Mouse (Mus musculus): ENCODE results near the gene Aagab. TPM values are rescaled to one million over a fixed set of nuclear protein-coding genes. Genes with fewer than 3 reads are reported as not detected.

The Aagab gene
- polyA plus RNA-seq, 1 experiment from 2014 or later, result 30.3 TPM

DNA sequence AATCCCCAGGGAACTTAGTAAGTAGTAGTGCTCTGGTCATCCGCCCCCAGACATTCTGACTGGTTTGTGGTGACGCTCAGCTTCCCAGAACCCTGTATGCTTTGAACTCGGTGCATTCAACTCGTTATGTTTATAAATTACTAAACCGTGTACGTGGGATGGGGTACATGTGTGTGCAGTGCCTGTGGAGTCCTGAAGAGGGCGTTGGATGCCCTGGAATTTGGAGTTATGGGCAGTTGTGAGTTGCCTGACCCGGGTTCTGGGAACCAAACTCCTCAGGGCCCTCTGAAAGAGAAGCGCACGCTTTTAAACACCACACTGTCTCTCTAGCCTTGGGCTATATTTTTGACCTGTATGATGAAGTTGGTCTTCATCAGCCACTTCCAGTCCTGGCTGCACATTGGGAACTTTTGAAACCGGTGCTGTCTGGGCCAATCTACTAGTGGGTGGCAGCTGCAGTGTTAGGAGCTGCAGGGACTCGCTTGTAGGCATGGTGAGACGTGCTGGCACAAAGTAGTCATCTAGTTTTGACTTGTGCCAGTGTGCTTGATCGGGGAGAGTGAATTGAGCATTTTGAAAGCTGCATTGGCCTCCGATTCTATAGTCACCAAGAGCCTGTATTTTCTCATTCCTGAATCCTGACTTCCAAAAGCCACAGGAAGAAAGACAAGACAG, 21.6 kb downstream of the Aagab start:
- Histone ChIP-seq H3K9me3 (replicated peaks) (no peaks in the 10 kb centered on the region), H3K27me3 (no peaks in the 10 kb centered on the region), H3K4me3 (replicated peaks) (no peak overlapping the region), H3K9ac (no peak overlapping the region), H3K4me2 (replicated peaks) (no peak overlapping the region), H3K4me1 (no peaks in the 10 kb centered on the region; the same call in 1 of the 2 replicates), H3K36me3 (peaks cover 29% of the 10 kb centered on the region; the same call in 1 of the 2 replicates), H3K27ac (replicated peaks) (no peak overlapping the region)
- ATAC-seq (ENCODE audit: insufficient number of reproducible peaks, low FRiP score, low TSS enrichment, low read depth), result no peak
- WGBS, result 74% methylated on average over 15 of the region's 15 CpGs

DNA sequence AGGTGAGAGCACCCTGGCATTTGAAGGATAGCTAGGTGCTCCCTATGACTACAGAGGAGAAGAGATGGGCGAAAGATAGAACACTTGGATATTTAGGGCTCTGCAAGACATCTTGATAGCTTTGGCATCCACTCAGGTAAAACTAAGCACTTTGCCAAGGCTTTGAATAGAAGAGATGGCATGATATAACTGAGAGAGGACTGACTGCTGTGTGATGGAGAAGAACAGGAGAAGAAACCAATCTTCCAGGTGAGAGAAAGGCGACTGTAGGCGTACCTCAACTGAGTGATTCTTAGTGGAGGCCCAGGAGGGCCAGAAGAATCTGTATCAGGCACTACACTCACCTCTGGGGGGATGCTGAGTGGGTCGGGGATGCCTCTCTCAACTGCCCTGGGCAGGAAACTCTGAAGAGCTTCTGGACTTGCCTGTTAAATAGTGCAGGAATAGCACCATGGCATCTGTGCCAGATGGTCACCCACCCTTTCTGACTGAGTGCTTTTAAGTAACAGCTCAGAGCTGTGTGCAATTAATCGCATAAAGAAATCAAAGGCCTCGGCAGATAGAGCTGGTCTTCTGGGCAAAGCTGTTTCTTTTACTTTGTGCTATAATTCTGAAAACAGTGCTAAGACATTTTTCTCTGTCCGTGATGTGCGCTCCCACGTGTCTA, 22.8 kb downstream of the Aagab start:
- no peak overlapping the region for H3K9ac ChIP-seq
- no peak for ATAC-seq (ENCODE audit: insufficient number of reproducible peaks, low FRiP score, low TSS enrichment, low read depth)
- no peaks in the 10 kb centered on the region for H3K9me3 ChIP-seq (replicated peaks)
- no peaks in the 10 kb centered on the region; the same call in 1 of the 2 replicates for H3K4me1 ChIP-seq
- 83% methylated on average over 9 of the region's 9 CpGs for WGBS
- H3K27ac ChIP-seq (replicated peaks), result no peak overlapping the region
- H3K36me3 ChIP-seq, result peaks cover 32% of the 10 kb centered on the region
- no peak overlapping the region for H3K4me3 ChIP-seq (replicated peaks)
- no peaks in the 10 kb centered on the region for H3K27me3 ChIP-seq
- no peak overlapping the region for H3K4me2 ChIP-seq (replicated peaks)

DNA sequence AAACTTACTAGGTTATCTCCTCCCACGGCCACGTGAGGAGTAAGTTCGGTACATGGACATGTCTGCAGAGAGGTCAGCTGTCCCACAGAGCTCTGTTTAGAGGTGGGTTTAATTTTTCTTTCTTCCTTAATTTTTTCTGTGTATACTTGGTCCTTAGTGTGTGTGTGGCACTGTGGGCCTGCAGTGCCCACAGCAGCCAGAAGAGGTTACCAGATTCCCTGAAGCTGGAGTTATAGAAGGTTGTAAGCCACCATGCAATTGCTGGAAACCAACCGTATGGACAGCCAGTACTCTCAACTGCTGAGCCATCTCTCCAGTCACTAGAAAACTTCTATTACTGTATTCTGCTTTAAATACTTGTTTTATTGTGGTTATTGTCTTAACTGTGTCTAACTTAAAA, 29.6 kb downstream of the Aagab start:
- no peaks in the 10 kb centered on the region for H3K9me3 ChIP-seq (replicated peaks)
- no peak for ATAC-seq (ENCODE audit: insufficient number of reproducible peaks, low FRiP score, low TSS enrichment, low read depth)
- no peak overlapping the region for H3K9ac ChIP-seq
- WGBS, result 92% methylated on average over 4 of the region's 4 CpGs
- H3K36me3 ChIP-seq, result peaks cover 28% of the 10 kb centered on the region
- H3K27ac ChIP-seq (replicated peaks), result no peak overlapping the region
- H3K4me2 ChIP-seq (replicated peaks), result no peak overlapping the region
- H3K4me3 ChIP-seq (replicated peaks), result no peak overlapping the region
- H3K4me1 ChIP-seq, result peaks cover 13% of the 10 kb centered on the region
- no peaks in the 10 kb centered on the region for H3K27me3 ChIP-seq

DNA sequence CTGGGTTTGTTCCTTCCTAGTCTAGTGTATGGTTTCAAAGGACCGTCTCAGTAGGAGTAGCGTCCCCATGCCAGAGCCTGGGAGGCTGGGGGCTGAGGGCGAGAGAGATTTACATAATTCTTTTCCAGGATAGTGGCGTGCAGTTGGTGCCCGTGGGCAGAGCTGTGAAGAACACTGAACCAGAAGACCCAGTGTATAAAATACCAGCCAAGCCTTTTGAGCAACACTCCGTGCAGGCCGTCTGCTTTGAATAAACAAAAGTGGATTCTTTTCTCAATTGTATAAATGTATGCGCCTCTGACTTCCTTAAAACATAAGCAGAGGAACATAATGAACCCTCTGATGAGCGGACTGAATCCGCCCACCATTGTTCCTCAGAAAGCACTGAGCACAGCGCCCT, 30.5 kb downstream of the Aagab start:
- Histone ChIP-seq H3K9ac (no peak overlapping the region), H3K4me2 (replicated peaks) (0 out of 2 replicates have a peak overlapping the region, but pooled peaks have one; percentile 8), H3K27ac (replicated peaks) (peak overlapping the region; percentile 83), H3K27me3 (no peaks in the 10 kb centered on the region), H3K4me3 (replicated peaks) (no peak overlapping the region), H3K36me3 (peaks cover 29% of the 10 kb centered on the region), H3K4me1 (peaks cover 13% of the 10 kb centered on the region), H3K9me3 (replicated peaks) (no peaks in the 10 kb centered on the region)
- peak; percentile 66 for ATAC-seq (ENCODE audit: insufficient number of reproducible peaks, low FRiP score, low TSS enrichment, low read depth)
- 29% methylated on average over 11 of the region's 11 CpGs for WGBS

DNA sequence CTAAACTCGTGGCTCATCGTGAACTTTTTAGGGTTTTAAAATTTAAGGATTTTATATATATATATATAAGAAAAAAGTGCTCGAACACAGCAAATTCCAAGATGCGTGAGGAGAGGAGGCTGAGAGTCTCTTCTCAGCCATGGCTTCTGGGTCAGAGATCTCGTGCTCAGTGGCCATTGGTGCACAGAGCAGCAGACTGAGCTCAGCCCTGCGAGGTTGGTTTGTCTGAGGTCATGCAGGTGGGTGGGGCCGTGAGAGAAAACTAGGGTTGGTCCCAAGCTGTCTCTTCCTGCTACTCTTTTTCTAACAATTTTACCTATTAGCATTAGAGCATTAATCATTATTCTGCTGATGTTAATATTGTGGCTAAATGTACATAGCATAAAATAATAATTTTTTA, 30.9 kb downstream of the Aagab start:
- WGBS, result 50% methylated on average over 7 of the region's 7 CpGs
- H3K9me3 ChIP-seq (replicated peaks), result no peaks in the 10 kb centered on the region
- no peak for ATAC-seq (ENCODE audit: insufficient number of reproducible peaks, low FRiP score, low TSS enrichment, low read depth)

DNA sequence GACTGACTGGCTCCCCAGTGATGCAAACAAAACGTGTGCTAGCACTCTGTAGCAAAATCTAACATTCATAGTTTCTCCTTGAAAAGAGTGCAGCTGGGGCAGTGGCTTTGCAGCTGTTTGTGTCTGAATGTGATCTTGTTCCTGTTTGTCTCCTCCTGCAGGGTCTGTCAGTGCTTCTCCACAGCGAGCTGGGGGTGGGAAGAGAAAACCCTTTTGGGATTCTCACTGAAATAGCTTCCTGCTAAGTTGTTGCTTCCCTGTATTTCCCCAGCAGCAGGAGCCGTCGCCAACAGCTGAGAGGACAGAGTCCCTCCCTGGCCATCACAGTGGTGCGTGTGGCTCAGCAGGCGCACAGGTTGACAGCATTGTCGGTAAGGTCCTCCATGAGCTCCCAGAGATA, 33.7 kb downstream of the Aagab start:
- no peak for ATAC-seq (ENCODE audit: insufficient number of reproducible peaks, low FRiP score, low TSS enrichment, low read depth)
- no peaks in the 10 kb centered on the region for H3K9me3 ChIP-seq (replicated peaks)
- H3K36me3 ChIP-seq, result peaks cover 25% of the 10 kb centered on the region
- H3K4me2 ChIP-seq (replicated peaks), result no peak overlapping the region
- H3K27me3 ChIP-seq, result no peaks in the 10 kb centered on the region
- H3K27ac ChIP-seq (replicated peaks), result no peak overlapping the region
- 72% methylated on average over 7 of the region's 7 CpGs for WGBS
- H3K4me1 ChIP-seq, result peaks cover 13% of the 10 kb centered on the region
- H3K9ac ChIP-seq, result no peak overlapping the region
- no peak overlapping the region for H3K4me3 ChIP-seq (replicated peaks)

More for the DNA sequence above, 30.9 kb downstream of the Aagab start:
- H3K4me3 ChIP-seq (replicated peaks), result no peak overlapping the region
- H3K4me2 ChIP-seq (replicated peaks), result no peak overlapping the region
- no peaks in the 10 kb centered on the region for H3K27me3 ChIP-seq
- H3K36me3 ChIP-seq, result peaks cover 29% of the 10 kb centered on the region
- H3K27ac ChIP-seq (replicated peaks), result peak overlapping the region; percentile 83; the same call in 1 of the 2 replicates
- H3K9ac ChIP-seq, result no peak overlapping the region
- H3K4me1 ChIP-seq, result peaks cover 13% of the 10 kb centered on the region

DNA sequence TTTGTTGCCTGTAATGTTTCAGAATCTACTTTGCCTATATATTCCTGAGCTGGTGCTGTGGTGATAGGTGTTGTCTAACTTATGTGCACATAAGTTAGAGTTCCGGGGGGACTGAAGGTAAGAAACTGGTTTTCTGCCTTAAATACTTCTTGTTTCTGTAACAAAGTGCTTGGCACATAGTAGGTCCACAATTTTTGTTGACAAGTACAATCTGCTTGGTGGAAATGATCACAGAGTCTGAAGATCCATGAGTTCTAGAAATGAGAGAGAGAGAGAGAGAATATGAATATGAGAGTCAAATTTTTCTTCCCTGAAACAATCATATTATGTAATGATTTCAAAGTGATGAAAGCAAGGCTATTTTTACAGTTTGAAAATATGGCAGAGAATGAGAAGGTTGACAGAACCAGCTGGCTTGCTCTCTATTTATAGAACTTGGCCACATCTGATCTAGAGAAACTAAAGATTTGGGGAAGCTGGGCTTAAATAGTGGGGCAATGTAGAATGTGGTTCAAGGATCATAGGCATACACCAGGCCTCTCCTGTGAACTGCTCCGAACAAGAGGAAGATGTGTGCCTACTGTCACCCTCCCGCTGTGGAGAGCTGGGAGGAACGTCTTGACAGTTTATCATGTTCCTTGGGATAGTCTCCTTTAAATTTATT, 39.7 kb downstream of the Aagab start:
- 81% methylated on average over 4 of the region's 4 CpGs for WGBS
- no peak for ATAC-seq (ENCODE audit: insufficient number of reproducible peaks, low FRiP score, low TSS enrichment, low read depth)
- no peak overlapping the region for H3K9ac ChIP-seq
- H3K9me3 ChIP-seq (replicated peaks), result no peaks in the 10 kb centered on the region
- no peak overlapping the region for H3K27ac ChIP-seq (replicated peaks)
- no peak overlapping the region for H3K4me3 ChIP-seq (replicated peaks)
- H3K27me3 ChIP-seq, result no peaks in the 10 kb centered on the region
- peaks cover 7% of the 10 kb centered on the region for H3K4me1 ChIP-seq
- H3K36me3 ChIP-seq, result peaks cover 41% of the 10 kb centered on the region
- no peak overlapping the region for H3K4me2 ChIP-seq (replicated peaks)

DNA sequence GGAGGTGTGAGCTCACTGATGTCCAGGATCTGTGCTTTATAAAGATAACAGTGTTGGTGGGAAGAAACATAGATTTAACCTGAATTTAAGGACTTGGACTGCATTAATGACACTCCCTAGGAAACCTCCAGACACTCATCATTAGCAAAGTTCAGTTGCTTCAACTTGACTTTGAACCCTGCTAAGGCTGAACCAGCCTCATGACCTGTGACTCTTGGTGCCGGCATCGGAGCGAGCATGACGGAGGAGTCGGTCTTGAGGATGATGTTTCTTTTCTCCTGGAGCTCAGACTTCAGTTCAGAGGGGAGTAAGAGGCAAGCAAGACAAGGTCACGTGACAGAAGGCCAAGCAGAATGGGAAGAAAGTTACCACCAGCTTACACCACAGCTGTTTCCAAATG, 41.6 kb downstream of the Aagab start:
- no peak overlapping the region for H3K27ac ChIP-seq (replicated peaks)
- H3K9me3 ChIP-seq (replicated peaks), result no peaks in the 10 kb centered on the region
- peaks cover 47% of the 10 kb centered on the region for H3K36me3 ChIP-seq
- no peaks in the 10 kb centered on the region for H3K27me3 ChIP-seq
- WGBS, result 89% methylated on average over 6 of the region's 6 CpGs
- no peak overlapping the region for H3K4me2 ChIP-seq (replicated peaks)
- no peak overlapping the region for H3K4me3 ChIP-seq (replicated peaks)
- H3K9ac ChIP-seq, result no peak overlapping the region
- peaks cover 24% of the 10 kb centered on the region for H3K4me1 ChIP-seq
- no peak for ATAC-seq (ENCODE audit: insufficient number of reproducible peaks, low FRiP score, low TSS enrichment, low read depth)

DNA sequence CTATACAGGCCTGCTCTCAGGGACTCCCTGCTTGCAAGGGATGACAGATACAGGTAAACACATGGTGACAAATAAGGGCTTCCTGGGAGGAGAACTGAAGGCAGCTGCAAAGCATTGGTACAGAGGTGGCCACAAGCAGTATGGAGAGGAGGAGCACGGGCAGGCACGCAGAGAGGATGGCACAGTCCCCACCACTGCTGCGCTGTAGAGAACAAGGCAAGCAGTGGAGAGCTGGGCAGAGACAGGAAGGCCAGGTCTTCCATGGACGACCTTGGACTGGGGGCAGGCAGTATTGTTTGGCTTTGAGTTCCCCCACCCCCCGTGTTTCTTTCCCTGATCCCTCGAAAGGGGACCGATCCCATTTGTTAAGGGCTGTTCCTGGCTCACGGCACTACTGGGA, 42.6 kb downstream of the Aagab start:
- ATAC-seq (ENCODE audit: insufficient number of reproducible peaks, low FRiP score, low TSS enrichment, low read depth), result no peak
- peaks cover 52% of the 10 kb centered on the region for H3K36me3 ChIP-seq
- 82% methylated on average over 8 of the region's 8 CpGs for WGBS
- no peak overlapping the region for H3K27ac ChIP-seq (replicated peaks)
- H3K4me1 ChIP-seq, result peaks cover 24% of the 10 kb centered on the region
- H3K4me2 ChIP-seq (replicated peaks), result no peak overlapping the region
- H3K9ac ChIP-seq, result no peak overlapping the region
- no peak overlapping the region for H3K4me3 ChIP-seq (replicated peaks)
- H3K9me3 ChIP-seq (replicated peaks), result no peaks in the 10 kb centered on the region
- H3K27me3 ChIP-seq, result no peaks in the 10 kb centered on the region

DNA sequence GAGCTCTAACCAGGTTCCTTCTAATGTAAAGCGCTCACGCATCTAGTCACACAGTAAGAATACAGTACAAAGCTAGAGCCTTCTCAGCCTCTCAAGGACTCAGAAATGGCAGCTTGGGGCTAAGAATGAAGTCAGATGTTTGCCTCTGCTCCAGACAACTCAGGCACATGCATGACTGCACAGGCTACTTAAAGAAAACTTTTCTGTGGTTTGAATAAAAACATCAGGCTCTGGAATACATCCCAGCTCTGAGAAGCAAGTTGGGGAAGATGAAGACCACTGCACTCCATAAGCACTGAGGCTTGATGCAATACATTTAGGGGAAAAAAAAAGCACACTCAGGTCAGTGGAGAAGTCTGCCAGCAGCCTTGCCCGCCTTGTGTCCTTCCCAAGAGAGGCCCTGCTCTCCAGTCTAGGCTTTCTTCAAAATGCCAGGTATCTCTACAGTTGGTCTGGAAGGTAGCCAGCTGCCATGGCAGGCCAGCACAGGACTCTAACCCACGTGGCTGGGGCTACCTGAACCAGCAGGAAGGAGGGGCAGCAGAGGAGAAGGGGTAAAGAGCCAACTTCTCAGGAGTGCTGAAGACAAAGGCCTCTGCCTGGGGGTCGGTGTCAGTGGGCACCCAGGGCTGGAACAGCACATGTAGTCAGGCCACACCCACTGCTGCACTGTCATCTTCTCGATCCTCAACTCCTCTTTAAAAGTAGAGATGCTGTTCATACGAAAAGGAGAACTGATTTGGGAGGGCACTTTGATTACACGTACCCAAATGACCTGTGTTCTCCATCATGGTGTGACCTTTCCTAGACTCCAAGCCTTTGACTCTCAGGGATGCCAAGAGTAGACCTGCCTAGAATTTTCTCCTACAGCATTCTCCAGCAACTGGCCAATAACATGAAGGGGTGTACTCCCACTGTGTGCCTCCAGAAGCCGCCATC, 45.4 kb downstream of the Aagab start:
- Histone ChIP-seq H3K4me2 (replicated peaks) (no peak overlapping the region), H3K9me3 (replicated peaks) (no peaks in the 10 kb centered on the region), H3K27ac (replicated peaks) (peak overlapping the region; percentile 76), H3K9ac (no peak overlapping the region), H3K4me3 (replicated peaks) (no peak overlapping the region), H3K36me3 (peaks cover 62% of the 10 kb centered on the region), H3K27me3 (no peaks in the 10 kb centered on the region), H3K4me1 (peaks cover 52% of the 10 kb centered on the region)
- ATAC-seq (ENCODE audit: insufficient number of reproducible peaks, low FRiP score, low TSS enrichment, low read depth), result no peak
- WGBS, result 61% methylated on average over 9 of the region's 9 CpGs

DNA sequence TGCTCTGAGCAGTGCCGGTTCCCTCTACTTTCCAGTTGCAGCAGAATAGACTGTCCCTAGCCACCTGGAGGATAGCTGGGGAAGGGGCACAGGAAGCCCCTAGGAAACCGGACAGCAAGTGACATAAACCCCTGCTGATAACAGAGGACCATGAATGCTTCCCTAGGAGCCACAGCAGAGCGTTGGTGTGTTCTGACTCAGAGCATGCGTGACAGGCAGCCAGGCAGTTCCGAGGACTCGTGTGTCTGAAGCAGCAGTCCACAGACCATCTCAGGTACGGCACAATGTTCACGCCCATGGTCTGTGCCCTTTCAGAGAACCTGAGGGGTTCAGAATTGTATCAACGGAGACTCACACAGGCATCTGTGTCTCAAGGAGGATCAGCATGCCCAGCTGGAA, 46.1 kb downstream of the Aagab start:
- Histone ChIP-seq H3K4me2 (replicated peaks) (no peak overlapping the region), H3K4me1 (peaks cover 58% of the 10 kb centered on the region), H3K4me3 (replicated peaks) (no peak overlapping the region), H3K36me3 (peaks cover 59% of the 10 kb centered on the region), H3K9me3 (replicated peaks) (no peaks in the 10 kb centered on the region), H3K27me3 (no peaks in the 10 kb centered on the region), H3K9ac (no peak overlapping the region), H3K27ac (replicated peaks) (peak overlapping the region; percentile 76; the same call in 1 of the 2 replicates)
- ATAC-seq (ENCODE audit: insufficient number of reproducible peaks, low FRiP score, low TSS enrichment, low read depth), result no peak
- 87% methylated on average over 9 of the region's 9 CpGs for WGBS
